Mouse (Mus musculus): ENCODE measurements around the gene Ifnar1.

Ifnar1 gene

DNA sequence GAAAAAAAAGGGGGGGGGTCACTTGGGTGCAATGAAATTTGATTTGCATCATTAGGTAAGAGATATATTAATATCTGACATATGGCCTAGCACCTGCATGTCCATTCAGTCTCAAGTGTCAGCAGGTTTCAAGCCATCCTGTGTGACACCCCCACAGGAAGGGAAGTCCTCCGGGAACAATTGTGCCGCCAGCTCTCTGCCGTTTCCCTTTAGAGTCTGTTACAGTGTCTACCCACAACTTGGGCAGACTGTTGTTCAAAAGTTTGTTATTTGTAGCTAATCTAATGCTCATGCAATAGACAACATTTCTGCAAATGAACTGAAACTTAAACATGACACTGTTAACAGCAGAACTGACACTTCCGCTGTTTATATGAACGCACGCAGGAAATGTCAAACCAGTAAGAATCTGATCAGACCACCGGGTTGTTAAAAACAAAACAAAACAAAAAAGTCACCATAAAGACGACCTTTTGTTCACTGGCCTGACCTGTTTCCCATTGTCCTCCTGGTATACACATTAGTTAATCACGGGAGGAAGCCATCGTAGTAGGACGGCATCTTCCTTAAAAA is 23.9 kb upstream of the Ifnar1 start:
- DNase-seq (ENCODE audit: low spot score in 2 of 2) = peak in 1 of 2 experiments; percentile 60

DNA sequence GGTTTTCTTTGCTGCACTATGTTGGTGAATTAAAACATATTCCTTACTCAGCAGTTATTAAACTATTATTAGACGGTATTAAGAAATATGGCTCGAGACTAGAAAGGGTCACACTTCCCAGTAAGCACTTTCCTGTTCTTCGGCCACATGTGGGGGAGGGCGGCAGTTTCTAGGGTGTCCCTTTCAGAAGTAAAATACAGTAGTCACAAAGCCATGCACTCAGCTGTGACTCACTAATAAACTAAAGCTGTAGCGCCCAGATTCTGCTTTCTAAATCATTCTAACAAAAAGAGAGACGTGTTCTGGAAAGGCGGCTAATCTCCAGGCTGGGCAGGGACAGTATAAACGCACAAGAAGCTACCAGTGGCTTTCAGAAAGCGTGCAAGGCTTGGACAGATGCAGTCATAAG is 23.3 kb upstream of the Ifnar1 start:
- DNase-seq (ENCODE audit: low spot score in 2 of 2) = no peak

DNA sequence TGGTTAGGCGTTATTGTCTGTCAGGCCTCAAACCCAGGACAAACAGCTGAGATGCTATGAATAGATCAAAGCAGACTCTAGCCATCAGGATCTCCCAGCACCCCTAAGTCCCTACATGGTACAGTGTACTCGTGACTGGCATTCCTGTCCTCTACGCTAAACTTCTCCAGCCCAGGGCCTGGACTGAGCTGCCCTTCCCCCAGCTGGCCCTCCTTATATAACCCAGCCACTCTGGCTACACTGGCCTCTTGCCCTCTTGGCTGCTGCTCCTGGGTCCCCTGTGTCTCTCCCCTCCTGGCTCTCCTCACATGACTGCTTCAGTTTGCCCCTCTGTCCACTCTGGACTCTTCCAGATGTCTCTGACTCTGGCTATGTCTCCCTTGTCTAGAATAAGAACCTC is 22.4 kb upstream of the Ifnar1 start:
- DNase-seq (ENCODE audit: low spot score in 2 of 2) = peak; percentile 46 to 56

DNA sequence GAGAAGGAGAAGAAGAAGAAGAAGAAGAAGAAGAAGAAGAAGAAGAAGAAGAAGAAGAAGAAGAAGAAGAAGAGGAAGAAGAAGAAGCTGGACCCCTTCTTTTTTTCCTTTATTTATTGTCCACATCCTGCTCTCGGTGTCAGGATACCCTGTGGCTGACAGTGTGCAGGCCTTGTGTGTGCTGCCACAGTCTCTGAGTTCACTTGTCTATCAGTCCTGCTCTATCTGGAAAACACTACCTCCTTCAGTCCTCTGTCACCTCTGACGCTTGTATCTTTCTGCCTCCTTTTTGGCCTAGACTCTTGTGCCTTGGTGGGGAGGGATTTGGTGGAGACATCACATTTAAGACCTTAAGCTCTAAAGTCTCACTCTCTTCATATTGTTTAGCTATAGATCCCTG is 21.6 kb upstream of the Ifnar1 start:
- DNase-seq (ENCODE audit: low spot score in 2 of 2) = no peak

DNA sequence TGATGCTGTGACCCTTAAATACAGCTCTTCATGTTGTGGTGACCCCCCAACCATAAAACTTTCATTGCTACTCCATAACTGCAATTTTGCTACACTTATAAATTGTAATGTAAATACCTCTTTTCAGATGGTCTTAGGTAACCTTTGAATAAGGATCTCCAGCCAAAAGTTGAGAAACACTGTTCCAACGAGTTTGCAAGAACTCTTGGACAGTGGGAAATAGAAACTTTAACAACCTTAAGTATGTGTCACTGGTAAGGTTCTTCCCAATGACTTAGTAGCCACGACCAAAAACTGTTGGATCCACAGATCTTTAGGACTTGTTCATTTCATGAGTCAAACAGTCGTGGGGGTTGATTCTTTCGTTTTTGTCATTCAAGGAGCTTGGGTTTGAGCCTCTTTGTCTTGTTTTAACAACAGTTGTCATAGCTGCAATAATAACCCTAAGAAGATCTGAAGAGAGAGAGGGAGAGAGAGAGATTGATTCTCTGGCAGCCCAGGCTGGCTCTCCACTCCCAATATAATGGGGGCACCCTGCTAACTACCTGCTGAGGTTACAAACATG is 21.1 kb upstream of the Ifnar1 start:
- DNase-seq (ENCODE audit: low spot score in 2 of 2) = no peak

DNA sequence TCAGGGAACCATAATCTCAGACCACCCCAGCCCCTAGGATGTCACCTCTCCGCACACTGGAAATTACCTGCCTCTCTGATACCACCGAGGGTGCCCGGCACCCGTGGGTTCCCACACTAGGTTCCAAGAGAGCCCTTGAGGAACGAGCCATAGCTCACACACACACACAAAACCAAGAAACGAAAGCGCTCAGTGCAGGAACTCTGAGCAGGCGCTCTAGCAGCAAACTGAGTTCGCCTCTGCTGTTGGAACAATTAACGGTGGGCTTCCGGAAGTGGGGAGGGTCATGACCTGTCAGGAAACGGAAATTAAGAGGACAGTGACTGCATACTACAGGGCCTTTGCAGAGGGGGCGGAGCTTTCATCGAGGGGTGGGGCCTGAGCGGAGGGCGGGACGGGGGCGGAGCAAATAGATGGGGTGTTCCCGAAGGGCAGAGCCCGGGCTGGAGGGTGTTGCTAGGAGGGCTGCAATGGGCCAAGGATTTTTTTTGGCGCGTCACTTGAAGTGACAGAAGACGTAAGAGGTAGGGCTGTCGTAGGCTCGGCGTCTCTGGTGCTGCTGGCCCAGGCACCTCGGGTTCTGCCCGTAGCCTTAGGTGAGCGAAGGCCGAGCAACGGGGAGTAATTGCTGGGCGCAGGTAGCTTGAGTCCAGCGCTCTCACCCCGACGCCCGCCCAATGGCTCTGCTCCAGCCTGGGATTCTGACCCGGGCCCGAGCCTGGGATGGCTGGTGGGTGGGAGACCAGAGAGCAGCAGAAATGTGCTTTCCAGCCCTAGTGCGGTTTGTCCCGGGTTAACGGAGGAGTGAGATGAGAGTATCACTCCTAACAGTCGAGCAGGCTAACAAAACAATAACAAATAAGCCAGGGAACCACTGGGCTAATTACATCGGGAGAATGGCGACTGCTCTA is 20.2 kb upstream of the Ifnar1 start:
- DNase-seq (ENCODE audit: low spot score in 2 of 2) = peak; percentile 89 to 90

DNA sequence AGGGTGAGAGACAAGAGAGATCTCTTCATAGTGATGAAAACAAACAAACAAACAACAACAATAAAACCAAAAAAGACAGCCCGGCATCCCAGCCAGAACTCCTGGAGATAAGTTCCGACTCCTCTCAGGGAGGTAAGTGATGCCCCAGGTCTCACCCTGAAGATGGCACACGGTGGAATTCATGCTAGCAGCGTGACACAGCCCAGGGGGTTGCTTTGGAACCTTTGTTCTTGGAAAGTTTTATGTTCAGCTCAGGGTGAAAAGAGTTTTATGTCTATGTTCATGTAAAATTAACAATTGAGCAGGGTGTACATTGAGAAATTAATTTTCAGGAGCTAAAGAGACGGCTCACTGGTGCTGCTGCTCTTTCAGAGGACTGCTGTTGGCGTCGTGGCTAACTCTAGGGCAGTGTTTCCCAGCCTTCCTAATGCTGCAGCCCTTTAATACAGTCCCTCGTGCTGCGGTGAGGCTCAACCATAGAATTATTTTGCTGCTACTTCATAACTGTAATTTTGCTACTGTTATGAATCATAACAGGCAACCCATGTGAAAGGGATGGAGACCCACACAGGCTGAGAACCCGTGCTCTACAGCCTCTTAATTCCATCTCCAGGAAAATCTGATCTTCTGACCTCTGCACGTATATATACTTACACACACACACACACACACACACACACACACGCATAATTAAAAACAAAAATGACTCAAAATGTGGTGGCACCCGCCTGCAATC is 19.4 kb upstream of the Ifnar1 start:
- DNase-seq (ENCODE audit: low spot score in 2 of 2) = no peak

DNA sequence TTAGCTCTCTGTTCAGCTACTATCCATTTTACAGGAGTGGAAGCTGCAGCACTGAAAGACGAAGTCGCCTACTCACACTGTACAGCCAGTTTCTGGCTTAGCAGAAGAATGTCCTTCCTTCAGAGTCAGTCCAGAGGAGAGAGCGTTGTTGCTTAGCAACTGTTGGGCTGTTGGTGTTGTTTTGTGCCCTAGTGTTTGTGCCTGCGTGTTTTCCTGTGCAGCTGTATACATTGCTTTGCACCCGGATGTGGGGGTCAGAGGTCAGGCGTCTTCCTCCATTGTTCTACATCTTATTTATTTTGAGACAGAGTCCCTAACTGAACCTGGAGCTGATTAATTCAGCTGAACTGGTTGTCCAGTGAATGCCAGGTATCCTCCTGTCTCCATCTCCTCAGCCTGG is 18.5 kb upstream of the Ifnar1 start:
- DNase-seq (ENCODE audit: low spot score in 2 of 2) = no peak

DNA sequence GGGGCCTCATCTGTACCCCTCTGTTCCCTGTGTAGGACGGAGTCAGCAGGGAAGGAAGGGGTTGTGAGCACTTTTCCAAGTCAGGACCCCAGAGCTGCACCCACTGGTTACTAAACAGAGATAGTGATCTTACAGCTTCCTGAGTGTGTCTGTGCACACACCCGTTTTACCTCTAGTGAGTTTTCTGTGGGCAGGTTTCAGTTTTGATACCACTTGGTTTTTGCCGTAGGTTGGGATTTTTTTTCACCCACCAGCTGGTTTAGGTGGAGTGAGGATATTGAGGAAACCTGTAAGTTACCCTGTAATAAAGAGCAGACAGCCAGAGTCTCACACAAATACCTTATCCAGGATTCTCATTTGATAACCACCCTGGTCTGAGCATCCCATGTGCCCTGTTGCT is 14.6 kb upstream of the Ifnar1 start:
- no peak for DNase-seq (ENCODE audit: low spot score in 2 of 2)

DNA sequence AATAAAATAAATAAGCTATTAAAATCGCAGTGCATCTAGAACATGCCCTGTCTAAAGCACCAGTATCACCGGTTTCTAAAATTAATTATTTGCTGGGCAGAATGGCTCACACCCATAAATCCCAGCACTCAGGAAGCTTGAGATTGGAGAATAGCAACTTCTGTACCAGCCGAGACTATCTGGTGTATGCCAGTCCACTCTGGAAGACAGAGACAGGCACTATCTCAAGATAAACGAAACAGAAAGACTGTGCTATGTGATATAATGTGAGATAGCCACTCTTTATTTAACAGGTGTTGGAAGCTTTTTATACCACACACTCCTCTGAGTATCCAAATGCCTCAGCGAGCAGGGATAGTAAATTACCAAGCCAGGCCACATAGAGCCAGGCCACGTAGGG is 13.6 kb upstream of the Ifnar1 start:
- no peak for DNase-seq (ENCODE audit: low spot score in 2 of 2)

DNA sequence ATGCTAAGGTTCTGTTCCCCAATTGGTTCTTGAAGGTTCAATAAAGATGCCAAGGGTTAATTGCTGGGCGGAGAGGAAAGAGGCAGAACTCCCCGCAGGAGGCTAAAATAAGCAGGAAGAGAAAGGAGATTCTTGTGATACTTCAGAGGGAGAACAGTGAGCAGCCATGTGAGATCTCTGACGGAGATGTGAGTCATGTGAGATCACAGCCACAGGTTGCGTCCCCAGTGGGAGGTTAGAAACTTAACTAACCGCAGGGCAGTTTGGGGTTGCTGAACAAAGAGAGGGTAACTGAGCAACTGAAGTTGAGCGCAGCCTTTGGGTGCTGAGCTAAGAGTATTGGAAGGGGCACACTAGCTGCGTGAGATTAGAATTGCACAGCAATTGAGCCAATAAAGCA is 9.3 kb upstream of the Ifnar1 start:
- DNase-seq (ENCODE audit: low spot score in 2 of 2) = no peak

DNA sequence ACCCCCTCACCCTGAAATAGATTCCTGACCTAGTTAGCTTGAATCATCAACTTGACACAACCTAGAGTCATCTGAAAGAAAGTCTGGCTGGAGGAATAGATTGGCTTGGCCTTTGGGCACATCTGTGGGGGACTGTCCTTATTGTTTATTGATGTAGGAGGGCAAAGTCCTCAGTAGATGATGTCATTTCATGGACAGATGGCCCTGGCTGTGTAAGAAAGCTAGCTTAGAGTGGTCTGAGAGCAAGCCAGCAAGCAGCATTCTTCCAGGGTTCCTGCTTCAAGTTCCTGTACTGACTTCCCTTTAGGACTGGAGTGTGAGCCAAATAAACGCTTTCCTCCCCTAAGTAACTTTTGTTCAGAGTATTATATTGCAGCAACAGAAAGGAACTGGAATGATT is 7.0 kb upstream of the Ifnar1 start:
- no peak for DNase-seq (ENCODE audit: low spot score in 2 of 2)

DNA sequence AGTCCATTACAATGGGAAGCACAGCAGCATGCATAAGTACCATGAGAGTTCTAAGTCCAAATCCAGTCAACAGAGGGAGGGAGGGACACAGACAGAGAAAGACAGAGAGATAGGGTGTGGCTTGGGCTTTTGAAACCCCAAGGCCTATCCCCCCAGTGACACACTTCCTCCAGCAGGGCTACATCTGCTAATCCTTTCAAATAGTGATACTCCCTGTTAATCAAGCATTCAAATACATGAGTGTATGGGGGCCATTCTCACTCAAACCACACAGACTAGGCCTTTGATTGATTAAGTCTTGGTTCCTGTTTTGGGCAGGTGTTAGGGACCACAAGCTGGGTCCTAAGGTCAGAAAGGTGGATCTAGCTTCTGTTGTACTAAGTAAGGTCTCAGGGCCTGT is 4.5 kb upstream of the Ifnar1 start:
- DNase-seq (ENCODE audit: low spot score in 2 of 2) = no peak

DNA sequence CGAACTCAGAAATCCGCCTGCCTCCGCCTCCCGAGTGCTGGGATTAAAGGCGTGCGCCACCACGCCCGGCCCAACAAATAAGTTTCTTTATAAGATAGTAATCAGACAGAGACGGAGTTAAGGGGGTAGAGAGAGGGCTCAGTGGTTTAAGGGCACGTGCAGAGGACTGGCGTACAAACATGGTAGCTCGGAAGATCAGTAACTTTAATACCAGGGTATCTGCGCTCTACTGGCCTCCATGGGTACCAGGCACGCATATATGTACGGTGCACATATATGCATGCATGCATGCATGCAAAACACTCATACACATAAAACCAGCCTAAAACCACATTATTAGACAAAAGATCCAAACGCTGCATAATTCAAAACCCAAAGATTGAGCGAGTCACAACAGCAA is 651 bp upstream of the Ifnar1 start:
- no peak for DNase-seq (ENCODE audit: low spot score in 2 of 2)

DNA sequence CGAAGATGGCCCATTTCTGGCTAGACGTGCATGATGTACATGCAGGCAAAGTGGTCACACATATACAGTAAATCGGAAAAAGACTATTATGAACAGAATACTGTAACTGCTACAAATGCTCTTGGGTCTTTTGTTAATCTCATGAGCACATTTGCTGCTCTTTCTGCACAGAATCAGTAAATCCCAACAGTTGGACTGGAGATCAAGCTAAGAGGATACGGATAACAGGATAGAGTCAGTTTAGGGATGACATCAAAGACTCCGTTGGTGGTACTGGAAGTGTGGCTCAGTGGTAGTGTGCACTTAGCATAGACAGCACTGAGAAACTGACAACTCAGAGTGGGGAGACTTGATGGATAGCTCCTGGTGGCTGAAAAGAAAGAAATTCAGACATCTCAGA is 803 bp downstream of the Ifnar1 start:
- no peak for DNase-seq (ENCODE audit: low spot score in 2 of 2)

DNA sequence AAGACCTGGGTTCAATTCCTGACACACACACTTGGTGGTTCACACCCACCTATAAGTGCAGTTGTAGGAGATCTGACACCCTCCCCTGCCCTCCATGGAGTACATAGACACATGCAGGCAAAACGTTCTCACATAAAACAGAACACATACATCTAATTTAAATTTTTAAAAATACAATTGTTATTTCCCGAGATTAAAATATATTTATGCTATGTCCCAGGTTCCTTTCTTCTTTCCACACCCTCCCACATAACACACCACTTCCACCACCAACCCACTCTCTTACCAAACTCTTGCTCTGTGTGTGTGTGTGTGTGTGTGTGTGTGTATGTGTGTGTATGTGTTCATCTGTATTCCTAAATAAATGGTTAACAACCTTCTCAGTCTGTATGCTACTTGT is 3.0 kb downstream of the Ifnar1 start:
- DNase-seq (ENCODE audit: low spot score in 2 of 2) = no peak

DNA sequence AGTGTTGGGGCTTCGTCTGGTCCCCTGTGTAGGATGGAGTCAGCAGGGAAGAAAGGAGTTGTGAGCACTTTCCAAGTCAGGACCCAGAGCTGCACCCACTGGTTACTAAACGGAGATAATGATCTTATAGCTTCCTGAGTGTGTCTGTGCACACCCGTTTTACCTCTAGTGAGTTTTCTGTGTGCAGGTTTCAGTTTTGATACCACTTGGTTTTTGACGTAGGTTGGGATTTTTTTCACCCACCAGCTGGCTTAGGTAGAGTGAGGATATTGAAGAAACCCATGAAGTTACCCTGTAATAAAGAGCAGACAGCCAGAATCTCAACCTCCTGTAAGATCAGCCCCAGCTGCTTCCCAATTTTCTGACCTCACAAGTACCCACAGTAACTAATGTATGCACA is 5.9 kb downstream of the Ifnar1 start:
- DNase-seq (ENCODE audit: low spot score in 2 of 2) = no peak

DNA sequence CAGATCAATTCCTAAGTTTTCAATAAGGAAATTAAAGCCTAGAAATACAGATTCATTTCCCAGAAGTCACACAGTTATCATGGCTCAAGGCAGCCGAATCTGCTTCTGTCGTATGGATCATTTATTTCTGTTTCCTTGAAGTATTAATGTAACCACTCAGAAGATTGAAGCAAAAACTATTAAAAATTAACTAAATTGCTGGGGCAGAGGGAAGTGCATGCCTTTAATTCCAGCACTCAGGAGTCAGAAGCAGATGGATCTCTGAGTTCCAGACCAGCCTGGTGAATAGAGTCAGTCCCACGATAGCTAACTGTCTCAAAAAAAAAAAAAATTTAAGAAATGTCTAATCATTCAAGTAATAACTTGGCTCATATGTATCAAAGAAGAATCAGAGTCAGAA is 6.4 kb downstream of the Ifnar1 start:
- no peak for DNase-seq (ENCODE audit: low spot score in 2 of 2)

DNA sequence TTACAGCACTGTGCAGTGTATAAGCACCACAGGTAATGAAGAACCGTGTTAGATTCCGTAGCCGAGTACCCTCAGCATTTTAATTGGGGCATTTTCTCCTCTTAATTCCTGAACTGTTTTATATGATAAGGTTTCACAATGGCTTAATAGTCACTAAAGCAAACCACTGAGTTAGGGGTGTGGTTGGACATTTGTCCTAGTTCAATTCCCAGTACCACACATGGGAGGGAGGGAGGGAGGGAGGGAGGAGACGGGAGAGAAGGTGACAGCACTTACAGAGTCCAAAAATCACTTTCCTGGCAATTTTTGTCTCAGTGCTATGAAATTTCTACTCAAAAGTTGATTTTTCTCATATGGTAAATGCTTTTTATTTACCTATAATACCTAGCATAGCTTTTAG is 10.5 kb downstream of the Ifnar1 start:
- no peak for DNase-seq (ENCODE audit: low spot score in 2 of 2)

DNA sequence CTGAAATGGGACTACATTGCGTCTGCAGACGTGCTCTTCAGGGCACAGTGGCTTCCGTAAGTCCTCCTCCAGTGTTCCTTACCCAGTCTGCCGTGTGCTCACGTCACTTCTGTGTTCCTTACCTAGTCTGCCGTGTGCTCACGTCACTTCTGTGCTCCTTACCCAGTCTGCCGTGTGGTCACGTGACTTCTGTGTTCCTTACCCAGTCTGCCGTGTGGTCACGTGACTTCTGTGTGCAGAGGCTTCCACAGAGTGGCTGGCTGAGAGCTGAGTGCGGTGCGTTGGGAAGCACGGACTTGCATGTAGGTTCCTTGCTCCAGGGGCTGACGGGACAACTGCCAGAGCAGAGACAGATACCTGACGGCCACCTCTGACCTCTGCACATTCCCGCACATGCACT is 11.2 kb downstream of the Ifnar1 start:
- no peak for DNase-seq (ENCODE audit: low spot score in 2 of 2)

DNA sequence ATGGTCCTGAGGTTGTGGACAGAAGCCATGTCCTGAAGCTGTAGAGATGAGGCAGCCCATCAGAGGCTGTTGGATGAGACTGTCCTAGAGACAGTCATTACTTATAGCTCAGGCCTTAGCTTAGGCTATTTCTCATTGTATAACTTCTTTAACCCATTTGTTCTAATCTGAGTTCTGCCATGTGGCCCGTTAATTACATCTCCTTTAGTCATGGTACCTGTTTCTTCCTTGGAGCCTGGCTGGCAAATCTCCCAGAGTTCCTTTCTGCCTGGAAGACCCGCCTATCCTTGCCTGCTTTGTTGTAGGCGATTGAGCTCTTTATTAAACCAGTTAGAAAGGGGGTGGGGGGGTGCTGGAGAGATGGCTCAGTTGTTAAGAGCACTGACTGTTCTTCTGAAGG is 11.7 kb downstream of the Ifnar1 start:
- no peak for DNase-seq (ENCODE audit: low spot score in 2 of 2)

DNA sequence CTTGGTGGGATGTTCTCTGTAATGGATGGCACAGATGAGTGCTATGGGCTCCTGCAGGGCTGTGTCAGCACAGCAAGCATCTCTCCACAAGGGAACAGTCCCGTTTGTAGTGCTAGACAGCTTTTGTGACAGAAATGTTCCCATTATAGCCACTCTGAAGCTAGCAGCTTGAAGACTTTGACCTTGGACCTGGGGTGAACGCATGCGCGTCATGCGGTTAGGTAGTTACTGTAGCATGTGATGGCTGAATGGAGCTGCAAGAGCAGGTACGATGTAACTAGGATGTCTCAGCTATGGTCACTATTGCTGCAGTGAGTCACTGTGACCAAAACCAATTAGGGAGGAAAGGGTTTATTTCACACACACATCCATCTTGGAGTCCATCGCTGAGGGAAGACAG is 13.0 kb downstream of the Ifnar1 start:
- no peak for DNase-seq (ENCODE audit: low spot score in 2 of 2)

DNA sequence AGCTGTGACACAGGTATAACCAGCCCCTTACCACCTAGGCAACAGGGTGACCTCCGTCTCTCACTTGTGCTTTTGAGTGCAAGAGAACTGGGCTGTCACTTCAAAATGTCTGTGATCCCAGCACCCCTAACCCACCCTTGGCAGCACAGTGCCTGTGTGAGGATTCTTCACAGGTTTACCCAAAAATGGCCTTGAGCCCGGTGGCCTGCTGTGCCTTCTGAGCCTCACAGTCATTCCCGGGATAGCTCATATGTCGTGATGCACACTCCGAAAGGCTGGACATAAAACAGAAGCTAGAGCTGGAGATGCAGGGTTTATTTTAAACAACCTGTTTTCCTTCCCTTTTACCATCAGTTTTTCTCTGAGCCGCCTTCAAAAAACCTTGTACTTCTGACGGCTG is 19.7 kb downstream of the Ifnar1 start:
- DNase-seq (ENCODE audit: low spot score in 2 of 2) = no peak
